Mouse (Mus musculus): ENCODE measurements around the gene Aldoart2.
"Not testable (repeated sequence)": the region's sequence is repeated elsewhere in the genome, so short reads cannot be mapped to it uniquely, and the experiment has no call there.

The Aldoart2 gene

DNA sequence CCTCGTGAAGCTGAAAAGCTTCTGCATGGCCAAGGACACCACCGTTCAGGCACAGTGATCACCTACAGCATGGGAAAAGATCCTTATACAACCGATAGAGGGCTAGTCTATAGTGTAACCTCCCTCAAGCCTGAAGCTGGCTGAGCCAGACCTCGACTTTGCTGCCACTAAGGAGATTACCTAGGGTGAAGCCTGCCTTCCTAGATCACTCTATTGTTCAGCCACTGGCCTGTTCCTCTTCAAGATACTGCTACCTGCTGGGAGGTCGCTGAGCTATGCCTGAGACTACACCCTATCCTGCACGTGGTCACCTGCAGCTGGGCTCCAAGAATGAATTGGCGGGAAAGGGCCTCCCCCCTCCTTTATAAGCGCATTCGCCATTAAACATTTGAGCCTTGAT lies 21.9 kb downstream of the Aldoart2 start:
- DNase-seq = not testable (repeated sequence)

DNA sequence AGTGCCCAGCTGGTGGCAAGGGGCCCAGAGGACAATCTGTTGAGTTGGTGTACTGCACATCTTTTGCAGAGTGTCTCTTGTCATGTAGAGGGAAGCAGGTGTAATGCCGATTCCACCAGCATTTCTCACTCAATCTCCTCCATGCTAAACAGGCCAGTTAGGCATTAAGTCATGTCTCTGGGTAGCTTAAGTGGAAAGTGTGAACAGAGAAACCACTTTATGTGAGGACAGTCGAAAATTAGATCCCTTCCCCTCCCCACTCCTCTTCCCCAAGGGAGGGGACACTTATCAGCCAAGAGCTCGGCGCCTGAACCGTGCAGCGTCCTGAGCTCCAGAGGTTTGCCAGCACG lies 33.5 kb downstream of the Aldoart2 start:
- DNase-seq = no peak

- DNase-seq = no peak
Observed at GRCm38 (mm10) chr12:55598887-55599561, 34.0 kb downstream of the Aldoart2 start, which contains the start of gene Insm2. TSS of gene Insm2 (plus strand) at chr12:55599427.

DNA sequence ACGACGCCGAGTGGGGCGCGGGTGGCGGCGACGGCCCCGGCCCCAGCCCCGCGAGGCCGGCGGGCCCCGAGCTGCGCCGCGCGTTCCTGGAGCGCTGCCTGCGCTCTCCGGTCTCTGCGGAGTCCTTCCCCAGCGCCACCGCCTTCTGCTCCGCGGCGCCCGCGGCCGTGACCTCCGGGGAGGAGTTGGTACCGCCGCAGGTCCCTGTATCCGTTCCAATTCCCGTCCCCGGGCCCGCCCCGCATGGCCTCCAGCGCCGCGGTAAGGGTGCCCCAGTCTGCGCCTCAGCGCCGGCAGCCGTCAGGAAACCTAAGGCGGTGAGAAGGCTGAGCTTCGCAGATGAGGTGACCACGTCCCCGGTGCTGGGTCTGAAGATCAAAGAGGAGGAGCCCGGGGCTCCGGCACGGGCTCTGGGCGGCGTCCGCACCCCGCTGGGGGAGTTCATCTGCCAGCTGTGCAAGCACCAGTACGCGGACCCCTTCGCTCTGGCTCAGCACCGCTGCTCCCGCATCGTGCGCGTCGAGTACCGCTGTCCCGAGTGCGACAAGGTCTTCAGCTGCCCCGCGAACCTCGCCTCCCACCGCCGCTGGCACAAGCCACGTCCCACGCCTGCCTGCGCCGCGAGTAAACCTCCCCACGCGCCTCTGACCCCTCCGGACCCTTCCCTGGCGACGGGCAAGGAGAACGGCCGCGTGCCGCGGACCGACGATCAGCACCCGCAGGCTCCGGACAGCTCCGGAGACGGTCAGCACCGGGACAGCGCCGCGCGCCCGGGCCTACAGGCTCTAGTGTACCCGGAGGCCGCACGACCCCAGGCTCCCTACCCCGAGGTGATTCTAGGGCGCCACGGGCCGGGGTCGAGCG lies 34.8 kb downstream of the Aldoart2 start:
- peak; percentile 29 for DNase-seq

- DNase-seq = no peak
Observed at GRCm38 (mm10) chr12:55600503-55600994, 35.5 kb downstream of the Aldoart2 start.

DNA sequence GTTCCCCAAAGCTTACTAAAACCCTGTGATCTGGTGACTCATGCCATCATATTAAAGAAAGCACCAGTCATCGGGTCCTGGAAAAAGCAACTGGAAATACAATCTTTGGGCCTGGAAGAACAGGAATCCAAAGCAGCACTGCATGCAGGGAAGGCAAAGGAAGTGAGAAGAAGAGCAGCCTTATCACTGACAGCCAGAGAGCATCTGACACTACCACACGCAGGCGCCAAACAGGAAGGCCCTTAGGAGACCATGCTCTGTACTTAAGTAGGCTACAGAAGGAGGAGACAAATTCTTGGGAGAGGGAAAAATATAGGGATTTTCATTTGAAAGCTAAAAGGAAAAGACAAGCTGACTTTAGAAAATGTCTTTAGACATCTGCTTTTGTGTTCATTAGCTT lies 39.4 kb downstream of the Aldoart2 start:
- no peak for DNase-seq

GRCm38 (mm10) chr12:55607902-55608301 lies 42.9 kb downstream of the Aldoart2 start:
- DNase-seq = no peak

DNA sequence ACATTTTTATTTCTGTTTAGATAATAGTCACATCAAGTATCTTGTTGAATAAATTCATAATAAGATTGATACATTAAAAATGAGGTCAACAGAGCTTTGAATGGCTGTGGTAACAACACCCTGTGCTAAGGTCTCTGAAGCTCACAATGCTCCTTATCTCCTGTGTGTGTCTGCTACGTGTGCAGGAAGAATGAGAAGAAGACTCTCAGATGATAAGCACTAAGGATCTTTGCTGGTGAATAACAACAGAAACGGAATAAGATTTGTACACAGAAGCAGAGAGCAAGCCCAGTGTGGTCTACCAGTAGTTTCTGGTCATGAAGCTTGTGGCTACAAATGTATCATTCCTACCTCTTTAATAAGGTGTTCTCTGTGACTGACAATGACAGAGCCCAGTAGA lies 45.8 kb downstream of the Aldoart2 start:
- DNase-seq = no peak
